Mouse (Mus musculus) A20 (cell line): Measurements from ENCODE around the gene Olfr1053.
"Not testable (repeated sequence)": the region's sequence is repeated elsewhere in the genome, so short reads cannot be mapped to it uniquely, and the experiment has no call there.

Experiments used
- DNase-seq: peaks from one replicate; pipeline ENCODE4 v3.0.0-alpha.2; 2011; ENCODE audit warnings: low read depth, low spot score

Olfr1053 gene

GRCm38 (mm10) chr2:86315184-86315583 is at the start of gene Olfr1053:
Gene Olfr1053 (minus strand): TSS chr2:86315284.
- no peak for DNase-seq

- no peak for DNase-seq
Measured at GRCm38 (mm10) chr2:86362369-86362768, 47.3 kb upstream of the Olfr1053 start, which contains the start of gene Olfr1056. Gene Olfr1056 (minus strand): TSS chr2:86362469.

DNA sequence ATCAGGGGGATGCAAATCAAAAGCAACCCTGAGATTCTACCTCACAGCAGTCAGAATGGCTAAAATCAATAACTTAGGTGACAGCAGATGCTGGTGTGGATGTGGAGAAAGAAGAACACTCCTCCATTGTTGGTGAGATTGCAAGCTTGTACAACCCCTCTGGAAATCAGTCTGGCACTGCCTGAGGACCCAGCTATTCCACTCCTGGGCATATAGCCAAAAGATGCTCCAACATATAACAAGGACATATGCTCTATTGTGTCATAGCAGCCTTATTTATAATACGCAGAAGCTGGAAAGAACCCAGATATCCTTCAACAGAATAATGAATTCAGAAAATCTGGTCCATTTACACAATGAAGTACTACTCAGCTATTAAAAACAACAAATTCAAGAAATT is 36.7 kb upstream of the Olfr1053 start:
- DNase-seq = not testable (repeated sequence)

DNA sequence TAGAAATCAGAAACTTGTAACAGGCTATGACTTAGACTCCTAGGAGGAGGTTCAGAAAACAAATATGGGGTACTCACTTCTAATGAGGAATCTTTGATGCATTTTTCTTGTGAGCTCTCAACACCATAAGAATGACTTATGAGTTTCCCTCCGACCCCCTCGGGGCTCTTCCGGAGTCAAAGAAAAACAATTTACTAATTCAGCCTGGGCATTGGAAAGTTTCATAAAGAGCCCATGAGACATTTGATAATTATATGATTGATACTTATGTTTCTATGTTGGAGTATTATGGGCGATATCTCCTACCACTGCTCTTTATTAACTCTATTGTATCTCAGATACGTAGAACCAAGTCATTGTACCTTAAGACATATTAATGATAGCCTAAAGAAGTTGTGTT is 35.1 kb upstream of the Olfr1053 start, which contains the start of gene Olfr1055:
Gene Olfr1055, minus strand, starts transcription at position 101 of the 400 bp plus-strand sequence.
- DNase-seq = no peak

- no peak for DNase-seq
Measured at GRCm38 (mm10) chr2:86335333-86335732, 20.2 kb upstream of the Olfr1053 start, which contains the start of gene Olfr1054. Gene Olfr1054 (minus strand): TSS chr2:86335433.

- DNase-seq = no peak
Measured at GRCm38 (mm10) chr2:86292155-86292554, 22.9 kb downstream of the Olfr1053 start, which contains the start of gene Olfr1052. Gene Olfr1052 (plus strand): TSS chr2:86292455.

GRCm38 (mm10) chr2:86278988-86279387 is 36.1 kb downstream of the Olfr1053 start, which contains the start of gene Olfr1051:
Gene Olfr1051 (minus strand): TSS chr2:86279088.
- DNase-seq = not testable (repeated sequence)
